Comparison of ENCODE assay signal across 8 mouse cellular contexts in genomic region chr14:14067648-14068472, GRCm38 (mm10). TPM values are rescaled to one million over a fixed set of nuclear protein-coding genes. Genes with fewer than 3 reads are reported as not detected.
A peak's percentile ranks its signal among the peaks of the same experiment; 100 is the strongest.
DNase-seq lines count a peak whose midpoint lies in the region; ATAC-seq and TF ChIP-seq lines count a peak whose summit lies in the region.

No protein-coding gene starts in this region.

- no peak for TF ChIP-seq CTCF in hindbrain, postnatal 0 days (IDR thresholded peaks at IDR 0.05; ENCODE audit: low read depth)
- no peak for TF ChIP-seq CTCF in midbrain, postnatal 0 days (IDR thresholded peaks at IDR 0.05)

- H3K27ac ChIP-seq in neural tube, embryonic 11.5 days (ENCODE audit: low read depth, low read length): no peak overlapping the region
- H3K27ac ChIP-seq in hindbrain, postnatal 0 days: peak overlapping the region; percentile 83
- peak overlapping the region; percentile 74 for H3K27ac ChIP-seq in liver, embryonic 11.5 days (ENCODE audit: low read depth, low read length)
- peak overlapping the region; percentile 68 for H3K27ac ChIP-seq in midbrain, postnatal 0 days (ENCODE audit: low read depth, low read length)

- no peak overlapping the region for H3K4me3 ChIP-seq in neural tube, embryonic 11.5 days (ENCODE audit: low read depth, low read length)
- peak overlapping the region; percentile 18 for H3K4me3 ChIP-seq in hindbrain, postnatal 0 days (ENCODE audit: low read length)
- 0 out of 2 replicates have a peak overlapping the region, but pooled peaks have one; percentile 3 for H3K4me3 ChIP-seq in liver, embryonic 11.5 days (ENCODE audit: low read depth, low read length)
- H3K4me3 ChIP-seq in midbrain, postnatal 0 days (ENCODE audit: low read depth, low read length): no peak overlapping the region

- peak; percentile 18 for DNase-seq in neural tube, embryonic 11.5 days (ENCODE audit: low spot score)
- DNase-seq in neural tube, embryonic 10.5 days (ENCODE audit: extremely low spot score, low spot score): no peak
- DNase-seq in cerebellum, postnatal 10 days: peak; percentile 62 to 63
- DNase-seq in gastrocnemius, adult 8-10 months (ENCODE audit: low spot score in 2 of 2): peak; percentile 17 to 39
- peak; percentile 51 for DNase-seq in hindbrain, postnatal 0 days (ENCODE audit: low spot score)
- no peak for DNase-seq in liver, embryonic 11.5 days (ENCODE audit: low spot score)
- DNase-seq in midbrain, postnatal 0 days (ENCODE audit: low spot score): peak; percentile 34
- peak; percentile 84 for DNase-seq in thymus, postnatal 0 days (ENCODE audit: low spot score)

- 25% methylated on average over 10 of the region's 10 CpGs for WGBS in neural tube, embryonic 11.5 days
- WGBS in hindbrain, postnatal 0 days: 8% methylated on average over 10 of the region's 10 CpGs
- WGBS in liver, embryonic 11.5 days: 14% methylated on average over 10 of the region's 10 CpGs
- 17% methylated on average over 10 of the region's 10 CpGs for WGBS in midbrain, postnatal 0 days

- no peaks in the 10 kb centered on the region for H3K9me3 ChIP-seq in neural tube, embryonic 11.5 days (ENCODE audit: control insufficient read depth, low read length)
- no peaks in the 10 kb centered on the region for H3K9me3 ChIP-seq in hindbrain, postnatal 0 days (ENCODE audit: low read length)
- no peaks in the 10 kb centered on the region for H3K9me3 ChIP-seq in liver, embryonic 11.5 days (ENCODE audit: control insufficient read depth, low read length)
- no peaks in the 10 kb centered on the region for H3K9me3 ChIP-seq in midbrain, postnatal 0 days (ENCODE audit: low read length)

- no peaks in the 10 kb centered on the region for H3K36me3 ChIP-seq in neural tube, embryonic 11.5 days (ENCODE audit: control insufficient read depth, insufficient read depth, low read length)
- no peaks in the 10 kb centered on the region for H3K36me3 ChIP-seq in hindbrain, postnatal 0 days (ENCODE audit: insufficient read depth, low read length)
- H3K36me3 ChIP-seq in liver, embryonic 11.5 days (ENCODE audit: control insufficient read depth, insufficient read depth, low read length): no peaks in the 10 kb centered on the region
- H3K36me3 ChIP-seq in midbrain, postnatal 0 days (ENCODE audit: insufficient read depth, low read length): no peaks in the 10 kb centered on the region

- no peaks in the 10 kb centered on the region for H3K27me3 ChIP-seq in neural tube, embryonic 11.5 days (ENCODE audit: control insufficient read depth, insufficient read depth, low read length)
- no peaks in the 10 kb centered on the region for H3K27me3 ChIP-seq in hindbrain, postnatal 0 days (ENCODE audit: insufficient read depth, low read length)
- no peaks in the 10 kb centered on the region for H3K27me3 ChIP-seq in liver, embryonic 11.5 days (replicated peaks; ENCODE audit: control insufficient read depth, insufficient read depth, low read length)
- no peaks in the 10 kb centered on the region for H3K27me3 ChIP-seq in midbrain, postnatal 0 days (ENCODE audit: insufficient read depth, low read length)

- H3K4me1 ChIP-seq in neural tube, embryonic 11.5 days (ENCODE audit: control insufficient read depth, insufficient read depth, low read length): peaks cover 14% of the 10 kb centered on the region
- H3K4me1 ChIP-seq in hindbrain, postnatal 0 days (ENCODE audit: insufficient read depth, low read length): peaks cover 17% of the 10 kb centered on the region
- peaks cover 20% of the 10 kb centered on the region for H3K4me1 ChIP-seq in liver, embryonic 11.5 days (replicated peaks; ENCODE audit: control insufficient read depth, insufficient read depth, low read length)
- H3K4me1 ChIP-seq in midbrain, postnatal 0 days (ENCODE audit: insufficient read depth, low read length): 0 out of 2 replicates have a peak, but pooled peaks cover 14% of the 10 kb centered on the region

- no peak overlapping the region for H3K9ac ChIP-seq in neural tube, embryonic 11.5 days (ENCODE audit: low read length)
- H3K9ac ChIP-seq in hindbrain, postnatal 0 days (replicated peaks; ENCODE audit: low read length): 0 out of 2 replicates have a peak overlapping the region, but pooled peaks have one; percentile 17
- no peak overlapping the region for H3K9ac ChIP-seq in liver, embryonic 11.5 days (ENCODE audit: low read depth, low read length)
- no peak overlapping the region; the same call in 1 of the 2 replicates for H3K9ac ChIP-seq in midbrain, postnatal 0 days (replicated peaks; ENCODE audit: low read length, poor library complexity, severe bottlenecking)

- H3K4me2 ChIP-seq in neural tube, embryonic 11.5 days (ENCODE audit: low read depth): no peak overlapping the region
- peak overlapping the region; percentile 51 for H3K4me2 ChIP-seq in hindbrain, postnatal 0 days (ENCODE audit: low read depth, low read length)
- H3K4me2 ChIP-seq in liver, embryonic 11.5 days: peak overlapping the region; percentile 60
- H3K4me2 ChIP-seq in midbrain, postnatal 0 days (ENCODE audit: low read depth, low read length, poor library complexity, severe bottlenecking): peak overlapping the region; percentile 18

- no peak for ATAC-seq in neural tube, embryonic 11.5 days (ENCODE audit: insufficient read depth, low FRiP score, low TSS enrichment)
- peak; percentile 34; the same call in 1 of the 2 replicates for ATAC-seq in hindbrain, postnatal 0 days
- ATAC-seq in liver, embryonic 11.5 days (replicated peaks; ENCODE audit: low FRiP score): peak; percentile 47
- no peak for ATAC-seq in midbrain, postnatal 0 days (ENCODE audit: low FRiP score)

RNA-seq across cellular contexts. Expression of gene Psmd6, which starts 52.9 kb away (rescaled TPM):
- 309 and 319 TPM in 2 replicates for polyA plus RNA-seq in neural tube, embryonic 11.5 days (2014; fragmentation: Nextera tagmentation; extraction: Ambion mirVana)
- 100 to 1,000 TPM; 145 to 169 (median 155) TPM for total RNA-seq in gastrocnemius, adult 8-10 months (2022)
- total RNA-seq in hindbrain, postnatal 0 days (2014; rRNA removed): 101 and 105 TPM in 2 replicates
- 233 and 235 TPM in 2 replicates for polyA plus RNA-seq in hindbrain, postnatal 0 days (2015; fragmentation: Nextera tagmentation; extraction: Ambion mirVana)
- polyA plus RNA-seq in liver, embryonic 11.5 days (2014; fragmentation: Nextera tagmentation; extraction: Ambion mirVana): 272 and 287 TPM in 2 replicates
- total RNA-seq in midbrain, postnatal 0 days (2014; rRNA removed): 131 and 166 TPM in 2 replicates
- 225 and 233 TPM in 2 replicates for polyA plus RNA-seq in midbrain, postnatal 0 days (2015; fragmentation: Nextera tagmentation; extraction: Ambion mirVana)
- polyA plus RNA-seq in thymus, postnatal 0 days (2015; fragmentation: Nextera tagmentation; extraction: Ambion mirVana): 228 and 234 TPM in 2 replicates

Comparison
In these comparisons a context has a peak if more than half of its experiments do, and no peak if none do; other contexts are left out.
1. DNase-seq: peak in neural tube, embryonic 11.5 days (single experiment), cerebellum, postnatal 10 days (2 of 2), gastrocnemius, adult 8-10 months (2 of 2), hindbrain, postnatal 0 days (single experiment), midbrain, postnatal 0 days (single experiment) and thymus, postnatal 0 days (single experiment); none in neural tube, embryonic 10.5 days (single experiment) and liver, embryonic 11.5 days (single experiment).
2. ATAC-seq: peak in hindbrain, postnatal 0 days (single experiment) and liver, embryonic 11.5 days (single experiment); none in neural tube, embryonic 11.5 days (single experiment) and midbrain, postnatal 0 days (single experiment).
3. H3K4me3 ChIP-seq: peak in hindbrain, postnatal 0 days (single experiment) and liver, embryonic 11.5 days (single experiment); none in neural tube, embryonic 11.5 days (single experiment) and midbrain, postnatal 0 days (single experiment).